23 mouse cellular contexts compared by ENCODE assay signal in genomic region chr19:17572315-17572714, GRCm38 (mm10).
"Had no signal": no experiment of that assay in that cellular context is flagged by ENCODE, and none has a peak within 500 bp of the region (broad histone marks: within the 10 kb centered on the region; RNA-seq: fewer than 3 reads in every experiment).

No protein-coding gene starts in this region.

- H3K27ac ChIP-seq: kidney, embryonic 15.5 days; limb, embryonic 12.5 days; limb, embryonic 15.5 days; liver, embryonic 14.5 days; macrophage; midbrain, embryonic 12.5 days; midbrain, embryonic 15.5 days; neural tube, embryonic 12.5 days; neural tube, embryonic 15.5 days; stomach, postnatal 0 days had no signal

- H3K4me3 ChIP-seq: kidney, embryonic 15.5 days; limb, embryonic 12.5 days; limb, embryonic 15.5 days; midbrain, embryonic 12.5 days; midbrain, embryonic 15.5 days; neural tube, embryonic 12.5 days; neural tube, embryonic 15.5 days had no signal

- H3K36me3 ChIP-seq: limb, embryonic 15.5 days; midbrain, embryonic 12.5 days; midbrain, embryonic 15.5 days; neural tube, embryonic 12.5 days had no signal

- H3K9me3 ChIP-seq: kidney, embryonic 15.5 days; limb, embryonic 12.5 days; limb, embryonic 15.5 days; midbrain, embryonic 12.5 days; midbrain, embryonic 15.5 days; neural tube, embryonic 12.5 days; neural tube, embryonic 15.5 days had no signal

- H3K27me3 ChIP-seq: kidney, embryonic 15.5 days; limb, embryonic 12.5 days; limb, embryonic 15.5 days; midbrain, embryonic 12.5 days; midbrain, embryonic 15.5 days; neural tube, embryonic 12.5 days; neural tube, embryonic 15.5 days had no signal

- ATAC-seq: liver, postnatal 0 days; lung, postnatal 0 days; midbrain, embryonic 15.5 days had no signal

- DNase-seq: kidney, postnatal 10 days; kidney, postnatal 36 days; left cerebral cortex, postnatal 4 days; liver, postnatal 0 days; lung, embryonic 14.5 days; right cerebral cortex, adult 18-20 months; right cerebral cortex, postnatal 14 days; right cerebral cortex, postnatal 4 days; thymus, adult 2 months; thymus, postnatal 14 days; thymus, postnatal 4 days had no signal

- H3K4me2 ChIP-seq: kidney, embryonic 15.5 days; limb, embryonic 12.5 days; limb, embryonic 15.5 days; liver, embryonic 11.5 days; lung, embryonic 14.5 days; midbrain, embryonic 12.5 days; midbrain, embryonic 15.5 days; neural tube, embryonic 12.5 days; neural tube, embryonic 15.5 days had no signal

- H3K9ac ChIP-seq: kidney, embryonic 15.5 days; limb, embryonic 12.5 days; limb, embryonic 15.5 days; liver, embryonic 14.5 days; liver, postnatal 0 days; lung, embryonic 14.5 days; midbrain, embryonic 12.5 days; midbrain, embryonic 15.5 days; neural tube, embryonic 12.5 days; neural tube, embryonic 15.5 days had no signal

- H3K4me1 ChIP-seq: kidney, embryonic 15.5 days; limb, embryonic 12.5 days; limb, embryonic 15.5 days; midbrain, embryonic 12.5 days; midbrain, embryonic 15.5 days; neural tube, embryonic 12.5 days; neural tube, embryonic 15.5 days had no signal
